Mouse (Mus musculus) right cerebral cortex, postnatal 25 days (tissue): ENCODE data around the gene Ncapg2.

Source experiments
- DNase-seq: peaks from one replicate; pipeline ENCODE4 v3.0.0; 2022

Ncapg2 gene

GRCm38 (mm10) chr12:116449536-116449935 lies 44.3 kb downstream of the Ncapg2 start:
- no peak for DNase-seq

- DNase-seq, result no peak
These were observed 55.3 kb downstream of the Ncapg2 start for GRCm38 (mm10) chr12:116460379-116461065.

GRCm38 (mm10) chr12:116467030-116467429 lies 61.8 kb downstream of the Ncapg2 start:
- DNase-seq, result no peak

GRCm38 (mm10) chr12:116468348-116468747 lies 63.1 kb downstream of the Ncapg2 start:
- DNase-seq, result no peak

- DNase-seq, result no peak
These were observed 63.9 kb downstream of the Ncapg2 start for GRCm38 (mm10) chr12:116469096-116469495.

- DNase-seq, result no peak
These were observed 68.1 kb downstream of the Ncapg2 start for GRCm38 (mm10) chr12:116473264-116473663.

- DNase-seq, result no peak
These were observed 68.6 kb downstream of the Ncapg2 start for GRCm38 (mm10) chr12:116473761-116474160.

GRCm38 (mm10) chr12:116474676-116475075 lies 69.5 kb downstream of the Ncapg2 start:
- no peak for DNase-seq

- no peak for DNase-seq
These were observed 73.6 kb downstream of the Ncapg2 start for GRCm38 (mm10) chr12:116478771-116479170.

GRCm38 (mm10) chr12:116481921-116482320 lies 76.7 kb downstream of the Ncapg2 start:
- no peak for DNase-seq

GRCm38 (mm10) chr12:116483581-116483980 lies 78.4 kb downstream of the Ncapg2 start:
- no peak for DNase-seq

GRCm38 (mm10) chr12:116484991-116485390 lies 79.8 kb downstream of the Ncapg2 start:
- DNase-seq, result no peak

- DNase-seq, result peak; percentile 80
These were observed 80.6 kb downstream of the Ncapg2 start, which contains the start of gene Ptprn2 for GRCm38 (mm10) chr12:116485591-116486403. TSS of gene Ptprn2 (plus strand) at chr12:116485720.

- no peak for DNase-seq
These were observed 81.2 kb downstream of the Ncapg2 start for GRCm38 (mm10) chr12:116486404-116486730.

GRCm38 (mm10) chr12:116488836-116489235 lies 83.6 kb downstream of the Ncapg2 start:
- peak; percentile 38 for DNase-seq

- DNase-seq, result no peak
These were observed 85.6 kb downstream of the Ncapg2 start for GRCm38 (mm10) chr12:116490575-116491356.

GRCm38 (mm10) chr12:116498666-116499065 lies 93.5 kb downstream of the Ncapg2 start:
- no peak for DNase-seq

GRCm38 (mm10) chr12:116500652-116501051 lies 95.5 kb downstream of the Ncapg2 start:
- no peak for DNase-seq

GRCm38 (mm10) chr12:116512482-116512881 lies 107.3 kb downstream of the Ncapg2 start:
- no peak for DNase-seq
